Mouse (Mus musculus) midbrain, embryonic 13.5 days (tissue): ENCODE measurements around the gene Xdh. TPM values are rescaled to one million over a fixed set of nuclear protein-coding genes. Genes with fewer than 3 reads are reported as not detected.
A peak's percentile ranks its signal among the peaks of the same experiment; 100 is the strongest.

Source experiments
- ATAC-seq: fragments of 200-750 bp; cut with Nextera tagmentation; 2 replicates; pipeline ENCODE4 v1.8.0; 2017; ENCODE audit warnings: mild to moderate bottlenecking, moderate TSS enrichment, moderate library complexity
- H3K27ac ChIP-seq: fragments of 300-500 bp; sonication (generic); 2 replicates; pipeline ENCODE4 v1.5.1; 2015; ENCODE audit warnings: inconsistent platforms, mild to moderate bottlenecking, moderate library complexity
- H3K27me3 ChIP-seq: fragments of 300-500 bp; sonication (generic); 2 replicates; pipeline ENCODE4 v1.6.1; 2015; ENCODE audit warnings: mild to moderate bottlenecking, inconsistent platforms
- H3K36me3 ChIP-seq: fragments of 300-500 bp; sonication (generic); 2 replicates; pipeline ENCODE4 v1.6.1; 2015; ENCODE audit warnings: mild to moderate bottlenecking, inconsistent platforms
- H3K4me1 ChIP-seq: fragments of 300-500 bp; sonication (generic); replicated peaks from 2 replicates; pipeline ENCODE4 v1.6.1; 2015; ENCODE audit warnings: inconsistent platforms
- H3K4me2 ChIP-seq: fragments of 300-500 bp; sonication (generic); replicated peaks from 2 replicates; pipeline ENCODE4 v1.6.1; 2015; ENCODE audit warnings: moderate library complexity, mild to moderate bottlenecking, inconsistent platforms
- H3K4me3 ChIP-seq: fragments of 300-500 bp; sonication (generic); replicated peaks from 2 replicates; pipeline ENCODE4 v1.5.1; 2015; ENCODE audit warnings: mild to moderate bottlenecking, inconsistent platforms
- H3K9ac ChIP-seq: fragments of 300-500 bp; sonication (generic); replicated peaks from 2 replicates; pipeline ENCODE4 v1.6.1; 2015; ENCODE audit warnings: mild to moderate bottlenecking, inconsistent platforms
- H3K9me3 ChIP-seq: fragments of 300-500 bp; sonication (generic); 2 replicates; pipeline ENCODE4 v1.6.1; 2016; ENCODE audit warnings: mild to moderate bottlenecking, inconsistent platforms
- WGBS: fragments of 180-500 bp; shearing (Covaris S2); methylation state at CpG from one replicate; pipeline ENCODE4 v1.1.7; 2015; 5-methylcytosine and 5-hydroxymethylcytosine counted together
- polyA plus RNA-seq: library from polyadenylated mRNA; unstranded; fragments of >200 nt; fragmentation: Nextera tagmentation; extraction: Ambion mirVana; gene quantifications from 2 replicates; pipeline ENCODE4 v1.2.1, GENCODE M21; 2015

Xdh gene
- 0.08 and 0.13 TPM in 2 replicates for polyA plus RNA-seq

- H3K4me1 ChIP-seq, result no peaks in the 10 kb centered on the region
- no peaks in the 10 kb centered on the region for H3K36me3 ChIP-seq
- no peaks in the 10 kb centered on the region for H3K27me3 ChIP-seq
- H3K9me3 ChIP-seq, result no peaks in the 10 kb centered on the region
- ATAC-seq, result no peak
- H3K27ac ChIP-seq, result no peak within 1 kb of the TSS
- H3K4me2 ChIP-seq, result no peak within 1 kb of the TSS
- no peak within 1 kb of the TSS for H3K4me3 ChIP-seq
- no peak within 1 kb of the TSS for H3K9ac ChIP-seq
- WGBS, result 90% methylated on average over 13 of the region's 13 CpGs
Observed at GRCm38 (mm10) chr17:73950062-73950735, at the start of gene Xdh. Gene Xdh, minus strand, starts transcription at chr17:73950196.

- H3K4me1 ChIP-seq, result no peaks in the 10 kb centered on the region
- no peak overlapping the region for H3K4me2 ChIP-seq
- H3K27ac ChIP-seq, result no peak overlapping the region
- no peak overlapping the region for H3K4me3 ChIP-seq
- H3K9me3 ChIP-seq, result no peaks in the 10 kb centered on the region
- no peaks in the 10 kb centered on the region for H3K27me3 ChIP-seq
- ATAC-seq, result no peak
- H3K9ac ChIP-seq, result no peak overlapping the region
- WGBS, result 91% methylated on average over 13 of the region's 13 CpGs
- H3K36me3 ChIP-seq, result no peaks in the 10 kb centered on the region
Observed at GRCm38 (mm10) chr17:73995907-73996645, 46.1 kb upstream of the Xdh start.

- no peaks in the 10 kb centered on the region for H3K27me3 ChIP-seq
Observed at GRCm38 (mm10) chr17:73991264-73991663, 41.3 kb upstream of the Xdh start.

GRCm38 (mm10) chr17:73986571-73986970, 36.6 kb upstream of the Xdh start:
- WGBS, result 85% methylated on average over 2 of the region's 2 CpGs
- ATAC-seq, result no peak

More at GRCm38 (mm10) chr17:73991264-73991663, 41.3 kb upstream of the Xdh start:
- H3K9me3 ChIP-seq, result no peaks in the 10 kb centered on the region
- H3K4me3 ChIP-seq, result no peak overlapping the region
- no peaks in the 10 kb centered on the region for H3K4me1 ChIP-seq
- H3K36me3 ChIP-seq, result no peaks in the 10 kb centered on the region
- no peak overlapping the region for H3K4me2 ChIP-seq
- no peak for ATAC-seq
- H3K27ac ChIP-seq, result no peak overlapping the region
- WGBS, result 92% methylated on average over 4 of the region's 4 CpGs
- H3K9ac ChIP-seq, result no peak overlapping the region

GRCm38 (mm10) chr17:73985936-73986335, 35.9 kb upstream of the Xdh start:
- no peaks in the 10 kb centered on the region for H3K36me3 ChIP-seq
- H3K4me3 ChIP-seq, result no peak overlapping the region
- no peaks in the 10 kb centered on the region for H3K27me3 ChIP-seq
- no peaks in the 10 kb centered on the region for H3K9me3 ChIP-seq
- no peak overlapping the region for H3K4me2 ChIP-seq
- no peaks in the 10 kb centered on the region for H3K4me1 ChIP-seq
- ATAC-seq, result no peak
- 86% methylated on average over 4 of the region's 4 CpGs for WGBS
- no peak overlapping the region for H3K27ac ChIP-seq
- no peak overlapping the region for H3K9ac ChIP-seq

More at GRCm38 (mm10) chr17:73986571-73986970, 36.6 kb upstream of the Xdh start:
- no peak overlapping the region for H3K9ac ChIP-seq
- H3K4me1 ChIP-seq, result no peaks in the 10 kb centered on the region
- H3K9me3 ChIP-seq, result no peaks in the 10 kb centered on the region
- H3K4me3 ChIP-seq, result no peak overlapping the region
- H3K36me3 ChIP-seq, result no peaks in the 10 kb centered on the region
- no peaks in the 10 kb centered on the region for H3K27me3 ChIP-seq
- no peak overlapping the region for H3K4me2 ChIP-seq
- no peak overlapping the region for H3K27ac ChIP-seq

- no peaks in the 10 kb centered on the region for H3K36me3 ChIP-seq
- ATAC-seq, result peak; percentile 30; the same call in 1 of the 2 replicates
- no peak overlapping the region for H3K4me2 ChIP-seq
- no peak overlapping the region for H3K9ac ChIP-seq
- no peaks in the 10 kb centered on the region for H3K9me3 ChIP-seq
- no peak overlapping the region for H3K4me3 ChIP-seq
- H3K27ac ChIP-seq, result no peak overlapping the region
- no peaks in the 10 kb centered on the region for H3K27me3 ChIP-seq
- no peaks in the 10 kb centered on the region for H3K4me1 ChIP-seq
- 30% methylated on average over 4 of the region's 4 CpGs for WGBS
Observed at GRCm38 (mm10) chr17:73984508-73984907, 34.5 kb upstream of the Xdh start.

- Histone ChIP-seq H3K27me3 (no peaks in the 10 kb centered on the region), H3K4me1 (no peaks in the 10 kb centered on the region), H3K36me3 (no peaks in the 10 kb centered on the region), H3K9ac (no peak overlapping the region), H3K4me3 (no peak overlapping the region), H3K27ac (no peak overlapping the region), H3K9me3 (no peaks in the 10 kb centered on the region), H3K4me2 (no peak overlapping the region)
- WGBS, result 72% methylated on average over 1 of the region's 1 CpGs
- no peak for ATAC-seq
Observed at GRCm38 (mm10) chr17:73982871-73983270, 32.9 kb upstream of the Xdh start.

GRCm38 (mm10) chr17:73976066-73976465, 26.1 kb upstream of the Xdh start:
- H3K4me3 ChIP-seq, result no peak overlapping the region
- no peak overlapping the region for H3K4me2 ChIP-seq
- no peaks in the 10 kb centered on the region for H3K9me3 ChIP-seq
- no peaks in the 10 kb centered on the region for H3K36me3 ChIP-seq
- no peaks in the 10 kb centered on the region for H3K4me1 ChIP-seq
- no peak for ATAC-seq
- H3K27me3 ChIP-seq, result no peaks in the 10 kb centered on the region
- H3K27ac ChIP-seq, result no peak overlapping the region
- H3K9ac ChIP-seq, result no peak overlapping the region

GRCm38 (mm10) chr17:73972648-73973047, 22.7 kb upstream of the Xdh start:
- no peak overlapping the region for H3K4me3 ChIP-seq
- no peak overlapping the region for H3K27ac ChIP-seq
- H3K27me3 ChIP-seq, result no peaks in the 10 kb centered on the region
- H3K9me3 ChIP-seq, result no peaks in the 10 kb centered on the region
- no peak overlapping the region for H3K9ac ChIP-seq
- no peak for ATAC-seq
- no peaks in the 10 kb centered on the region for H3K36me3 ChIP-seq
- WGBS, result 90% methylated on average over 11 of the region's 11 CpGs
- no peak overlapping the region for H3K4me2 ChIP-seq
- H3K4me1 ChIP-seq, result no peaks in the 10 kb centered on the region

GRCm38 (mm10) chr17:73971291-73971690, 21.3 kb upstream of the Xdh start:
- no peak overlapping the region for H3K9ac ChIP-seq
- no peak for ATAC-seq
- no peaks in the 10 kb centered on the region for H3K9me3 ChIP-seq
- H3K36me3 ChIP-seq, result no peaks in the 10 kb centered on the region
- no peaks in the 10 kb centered on the region for H3K27me3 ChIP-seq
- H3K4me1 ChIP-seq, result no peaks in the 10 kb centered on the region
- no peak overlapping the region for H3K27ac ChIP-seq
- no peak overlapping the region for H3K4me3 ChIP-seq
- WGBS, result 79% methylated on average over 4 of the region's 4 CpGs
- H3K4me2 ChIP-seq, result no peak overlapping the region

GRCm38 (mm10) chr17:73970361-73971027, 20.5 kb upstream of the Xdh start:
- WGBS, result 81% methylated on average over 3 of the region's 3 CpGs
- no peak overlapping the region for H3K27ac ChIP-seq

GRCm38 (mm10) chr17:73964856-73965255, 14.9 kb upstream of the Xdh start:
- Histone ChIP-seq H3K36me3 (no peaks in the 10 kb centered on the region), H3K27me3 (no peaks in the 10 kb centered on the region), H3K9ac (no peak overlapping the region), H3K4me1 (no peaks in the 10 kb centered on the region), H3K4me3 (no peak overlapping the region), H3K4me2 (no peak overlapping the region), H3K27ac (no peak overlapping the region), H3K9me3 (no peaks in the 10 kb centered on the region)
- ATAC-seq, result no peak
- WGBS, result 94% methylated on average over 9 of the region's 9 CpGs

More at GRCm38 (mm10) chr17:73970361-73971027, 20.5 kb upstream of the Xdh start:
- Histone ChIP-seq H3K4me1 (no peaks in the 10 kb centered on the region), H3K9ac (no peak overlapping the region), H3K9me3 (no peaks in the 10 kb centered on the region), H3K27me3 (no peaks in the 10 kb centered on the region), H3K4me2 (no peak overlapping the region), H3K36me3 (no peaks in the 10 kb centered on the region), H3K4me3 (no peak overlapping the region)
- no peak for ATAC-seq
